Comparison of ENCODE assay signal across 26 mouse cellular contexts in genomic region chr9:74556116-74556515, GRCm38 (mm10).
A peak's percentile ranks its signal among the peaks of the same experiment; 100 is the strongest.
DNase-seq lines count a peak whose midpoint lies in the region; ATAC-seq and TF ChIP-seq lines count a peak whose summit lies in the region.
"Had no signal": no experiment of that assay in that cellular context is flagged by ENCODE, and none has a peak within 500 bp of the region (broad histone marks: within the 10 kb centered on the region; RNA-seq: fewer than 3 reads in every experiment).

No protein-coding gene starts in this region.

- no peak for TF ChIP-seq EP300 in heart, adult 2 months (IDR thresholded peaks at IDR 0.05; ENCODE audit: insufficient read depth, low read depth, low read length)

- no peaks in the 10 kb centered on the region for H3K9me3 ChIP-seq in lung, embryonic 14.5 days (ENCODE audit: low read depth, low read length)
- H3K9me3 ChIP-seq: embryonic facial prominence, embryonic 13.5 days; heart, embryonic 13.5 days; hindbrain, embryonic 15.5 days; limb, embryonic 15.5 days; lung, embryonic 15.5 days had no signal

- 77% methylated on average over 5 of the region's 5 CpGs for WGBS in heart, adult 2 months
- 77% methylated on average over 5 of the region's 5 CpGs for WGBS in lung, embryonic 14.5 days

- no peak overlapping the region for H3K4me2 ChIP-seq in lung, embryonic 14.5 days
- H3K4me2 ChIP-seq: embryonic facial prominence, embryonic 13.5 days; heart, embryonic 13.5 days; hindbrain, embryonic 15.5 days; limb, embryonic 15.5 days; lung, embryonic 15.5 days; midbrain, embryonic 11.5 days had no signal

- H3K36me3 ChIP-seq in heart, adult 2 months (ENCODE audit: control insufficient read depth, insufficient read depth, low read length): no peaks in the 10 kb centered on the region
- H3K36me3 ChIP-seq in lung, embryonic 14.5 days (ENCODE audit: insufficient read depth): no peaks in the 10 kb centered on the region
- H3K36me3 ChIP-seq in testis, adult 2 months (ENCODE audit: control insufficient read depth, insufficient read depth, low read length): no peaks in the 10 kb centered on the region
- H3K36me3 ChIP-seq: embryonic facial prominence, embryonic 13.5 days; heart, embryonic 13.5 days; hindbrain, embryonic 15.5 days; limb, embryonic 15.5 days; lung, embryonic 15.5 days had no signal

- ATAC-seq in lung, embryonic 14.5 days (ENCODE audit: insufficient read depth): no peak
- ATAC-seq: activated CD4-positive, CD25-positive, alpha-beta regulatory T cell, adult 4 months had no signal

- H3K4me1 ChIP-seq in heart, adult 2 months (ENCODE audit: control insufficient read depth, insufficient read depth, low read length): no peaks in the 10 kb centered on the region
- H3K4me1 ChIP-seq in lung, embryonic 14.5 days (ENCODE audit: insufficient read depth): no peaks in the 10 kb centered on the region
- H3K4me1 ChIP-seq in testis, adult 2 months (ENCODE audit: control insufficient read depth, insufficient read depth, low read length): no peaks in the 10 kb centered on the region
- H3K4me1 ChIP-seq: embryonic facial prominence, embryonic 13.5 days; heart, embryonic 13.5 days; hindbrain, embryonic 15.5 days; limb, embryonic 15.5 days; lung, embryonic 15.5 days had no signal

- no peak overlapping the region for H3K27ac ChIP-seq in heart, adult 2 months
- H3K27ac ChIP-seq in lung, embryonic 14.5 days (ENCODE audit: low read depth): no peak overlapping the region
- no peak overlapping the region for H3K27ac ChIP-seq in testis, adult 2 months (ENCODE audit: control insufficient read depth, insufficient read depth, low read depth, low read length)
- H3K27ac ChIP-seq: embryonic facial prominence, embryonic 13.5 days; heart, embryonic 13.5 days; hindbrain, embryonic 15.5 days; limb, embryonic 15.5 days; liver, embryonic 14.5 days; lung, embryonic 15.5 days had no signal

- no peak overlapping the region for H3K4me3 ChIP-seq in heart, adult 2 months
- no peak overlapping the region for H3K4me3 ChIP-seq in lung, embryonic 14.5 days (ENCODE audit: low read depth, low read length)
- H3K4me3 ChIP-seq in testis, adult 2 months (ENCODE audit: control insufficient read depth, low read depth, low read length): peak overlapping the region; percentile 64
- H3K4me3 ChIP-seq: embryonic facial prominence, embryonic 13.5 days; erythroblast, embryonic 14.5 days; heart, embryonic 13.5 days; hindbrain, embryonic 15.5 days; limb, embryonic 15.5 days; lung, embryonic 15.5 days had no signal

- TF ChIP-seq CTCF in heart, adult 2 months (IDR thresholded peaks at IDR 0.05): no peak
- TF ChIP-seq CTCF in lung, embryonic 14.5 days (IDR thresholded peaks at IDR 0.05; ENCODE audit: low read depth): no peak
- TF ChIP-seq CTCF in testis, adult 2 months (IDR thresholded peaks at IDR 0.05; ENCODE audit: control insufficient read depth, insufficient read depth, insufficient replicate concordance, low read depth, low read length): no peak

- peak; percentile 37 for DNase-seq in heart, adult 11 months
- DNase-seq in heart, adult 2 months: no peak
- peak; percentile 35 for DNase-seq in lung, embryonic 14.5 days
- DNase-seq in lung, postnatal 4 days: no peak
- no peak for DNase-seq in testis, postnatal 10 days (ENCODE audit: low spot score)
- DNase-seq in adrenal gland, adult (ENCODE audit: inconsistent age in 2 of 2, low spot score in 1 of 2): no peak
- no peak for DNase-seq in frontal cortex, adult 2 months (ENCODE audit: extremely low spot score in 1 of 2, low spot score in 1 of 2)
- DNase-seq: adrenal gland, adult 8-10 months; cerebellum, adult 11-12 months; cerebellum, adult 9-11 months; embryo, embryonic 11 days; gastrocnemius, postnatal 25 days; kidney, adult 18-20 months; kidney, postnatal 4 days; right cerebral cortex, postnatal 14 days; thymus, postnatal 14 days had no signal

- no peaks in the 10 kb centered on the region for H3K79me2 ChIP-seq in heart, adult 2 months (replicated peaks; ENCODE audit: control insufficient read depth, insufficient read depth, low read length)

- H3K9ac ChIP-seq in heart, adult 2 months (ENCODE audit: low read depth, low read length): no peak overlapping the region
- no peak overlapping the region for H3K9ac ChIP-seq in lung, embryonic 14.5 days
- H3K9ac ChIP-seq: embryonic facial prominence, embryonic 13.5 days; heart, embryonic 13.5 days; hindbrain, embryonic 15.5 days; limb, embryonic 15.5 days; liver, embryonic 14.5 days; lung, embryonic 15.5 days had no signal

- no peaks in the 10 kb centered on the region for H3K27me3 ChIP-seq in heart, adult 2 months (ENCODE audit: control insufficient read depth, insufficient read depth, low read length)
- no peaks in the 10 kb centered on the region for H3K27me3 ChIP-seq in lung, embryonic 14.5 days (ENCODE audit: insufficient read depth, low read length)
- no peaks in the 10 kb centered on the region for H3K27me3 ChIP-seq in testis, adult 2 months (ENCODE audit: control insufficient read depth, insufficient read depth, low read length)
- H3K27me3 ChIP-seq: embryonic facial prominence, embryonic 13.5 days; heart, embryonic 13.5 days; hindbrain, embryonic 15.5 days; limb, embryonic 15.5 days; lung, embryonic 15.5 days had no signal

- intact Hi-C loops in heart, adult 2 months (cut with DNase I): no loop called here

- no peak for TF ChIP-seq POLR2A in heart, adult 2 months (IDR thresholded peaks at IDR 0.05; ENCODE audit: insufficient read depth, low read depth, low read length)
- TF ChIP-seq POLR2A in testis, adult 2 months (IDR thresholded peaks at IDR 0.05; ENCODE audit: control insufficient read depth, low read depth, low read length): no peak

Comparison
In these comparisons a context has a peak if more than half of its experiments do, and no peak if none do; other contexts are left out.
1. DNase-seq: peak in heart, adult 11 months (single experiment) and lung, embryonic 14.5 days (single experiment); none in heart, adult 2 months (0 of 2), lung, postnatal 4 days (0 of 2), testis, postnatal 10 days (single experiment), adrenal gland, adult (0 of 2) and frontal cortex, adult 2 months (0 of 2).